Mouse (Mus musculus) embryonic facial prominence, embryonic 14.5 days (tissue): ENCODE data around the gene Map7. TPM values are rescaled to one million over a fixed set of nuclear protein-coding genes. Genes with fewer than 3 reads are reported as not detected.
A peak's percentile ranks its signal among the peaks of the same experiment; 100 is the strongest.

ENCODE experiments used
- ATAC-seq: fragments of 200-750 bp; cut with Nextera tagmentation; 2 replicates; pipeline ENCODE4 v1.8.0; 2017; ENCODE audit warnings: low read depth, moderate number of reproducible peaks, moderate TSS enrichment
- DNase-seq: peaks from one replicate; pipeline ENCODE4 v3.0.0-alpha.2; 2015; ENCODE audit warnings: low spot score
- H3K27ac ChIP-seq: fragments of 300-500 bp; sonication (generic); replicated peaks from 2 replicates; pipeline ENCODE4 v1.5.1; 2014; ENCODE audit warnings: low read depth, mild to moderate bottlenecking, low read length, moderate library complexity
- H3K27me3 ChIP-seq: fragments of 300-500 bp; sonication (generic); replicated peaks from 2 replicates; pipeline ENCODE4 v1.6.1; 2014; ENCODE audit warnings: low read length; ENCODE audit not compliant: control insufficient read depth, insufficient read depth
- H3K36me3 ChIP-seq: fragments of 300-500 bp; sonication (generic); 2 replicates; pipeline ENCODE4 v1.6.1; 2014; ENCODE audit warnings: low read length, mixed read lengths; ENCODE audit not compliant: control insufficient read depth, insufficient read depth
- H3K4me1 ChIP-seq: fragments of 300-500 bp; sonication (generic); 2 replicates; pipeline ENCODE4 v1.6.1; 2014; ENCODE audit warnings: antibody characterized with exemption, low read length; ENCODE audit not compliant: control insufficient read depth, insufficient read depth
- H3K4me2 ChIP-seq: fragments of 300-500 bp; sonication (generic); 2 replicates; pipeline ENCODE4 v1.6.1; 2014; ENCODE audit warnings: low read depth, mild to moderate bottlenecking, low read length, moderate library complexity, mixed read lengths
- H3K4me3 ChIP-seq: fragments of 300-500 bp; sonication (generic); 2 replicates; pipeline ENCODE4 v1.5.1; 2014; ENCODE audit warnings: low read depth, mild to moderate bottlenecking, low read length
- H3K9ac ChIP-seq: fragments of 300-500 bp; sonication (generic); 2 replicates; pipeline ENCODE4 v1.6.1; 2014; ENCODE audit warnings: low read depth, mild to moderate bottlenecking, low read length, moderate library complexity, mixed read lengths
- H3K9me3 ChIP-seq: fragments of 300-500 bp; sonication (generic); 2 replicates; pipeline ENCODE4 v1.6.1; 2016; ENCODE audit warnings: low read length; ENCODE audit not compliant: control insufficient read depth
- WGBS: fragments of 180-500 bp; shearing (Covaris S2); extraction: QIAGEN DNeasy Blood & Tissue Kit; methylation state at CpG from one replicate; pipeline ENCODE4 v1.1.7; 2014; 5-methylcytosine and 5-hydroxymethylcytosine counted together
- polyA plus RNA-seq: library from polyadenylated mRNA; unstranded; fragments of >200 nt; fragmentation: Nextera tagmentation; extraction: Ambion mirVana; gene quantifications from 2 replicates; pipeline ENCODE4 v1.2.1, GENCODE M21; 2014

Map7 gene
- polyA plus RNA-seq, 1 experiment from 2014 or later = 10.0 TPM

GRCm38 (mm10) chr10:20202818-20203217 lies 54.5 kb downstream of the Map7 start:
- Histone ChIP-seq H3K27me3 (no peaks in the 10 kb centered on the region), H3K9me3 (no peaks in the 10 kb centered on the region), H3K4me2 (no peak overlapping the region), H3K4me3 (no peak overlapping the region), H3K36me3 (no peaks in the 10 kb centered on the region), H3K9ac (no peak overlapping the region), H3K4me1 (no peaks in the 10 kb centered on the region), H3K27ac (no peak overlapping the region)
- 64% methylated on average over 6 of the region's 6 CpGs for whole genome bisulfite sequencing
- DNase-seq (no peak), ATAC-seq (no peak)

GRCm38 (mm10) chr10:20203502-20203901 lies 55.2 kb downstream of the Map7 start:
- 92% methylated on average over 6 of the region's 6 CpGs for WGBS
- DNase-seq (no peak), ATAC-seq (no peak)
- Histone ChIP-seq H3K9ac (no peak overlapping the region), H3K4me2 (no peak overlapping the region), H3K27me3 (no peaks in the 10 kb centered on the region), H3K27ac (no peak overlapping the region), H3K36me3 (no peaks in the 10 kb centered on the region), H3K4me1 (no peaks in the 10 kb centered on the region), H3K9me3 (no peaks in the 10 kb centered on the region), H3K4me3 (no peak overlapping the region)

DNA sequence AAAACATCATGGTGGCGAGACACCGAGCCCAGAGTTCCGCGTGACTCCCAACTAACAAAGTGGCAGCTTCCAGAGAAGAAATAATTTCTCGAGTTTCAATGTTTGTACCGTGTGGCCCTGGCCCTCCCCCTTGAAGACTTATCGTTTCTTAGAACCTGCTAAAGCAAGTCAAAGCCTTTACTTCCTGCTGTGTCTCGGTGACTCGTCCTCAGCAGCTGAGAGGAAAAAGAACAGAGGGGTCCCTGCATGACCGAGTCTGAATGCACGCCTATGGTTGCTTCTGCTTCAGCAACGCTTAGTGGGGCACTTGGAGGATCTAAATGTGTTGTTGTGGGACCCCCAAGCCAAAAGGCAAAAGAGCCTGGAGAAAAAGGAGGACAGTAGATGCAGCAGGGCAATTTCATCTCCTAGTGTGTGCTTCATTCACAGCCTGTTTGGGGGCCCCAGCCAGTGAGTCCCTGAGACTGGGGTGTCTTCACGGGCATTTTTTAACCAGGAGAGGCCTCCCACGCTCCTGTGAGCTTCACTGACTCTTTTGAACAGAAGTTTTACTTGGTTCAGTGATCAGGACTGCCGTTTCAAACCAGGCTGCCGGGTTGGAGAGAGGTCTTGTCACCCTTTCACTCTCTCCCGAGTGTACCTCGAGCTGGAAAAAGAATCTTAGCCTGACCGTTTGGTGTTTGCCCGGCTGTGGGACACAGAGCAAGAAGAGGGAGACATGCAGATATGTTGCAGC lies 56.6 kb downstream of the Map7 start:
- Histone ChIP-seq H3K4me3 (no peak overlapping the region), H3K27ac (no peak overlapping the region), H3K27me3 (no peaks in the 10 kb centered on the region), H3K4me1 (no peaks in the 10 kb centered on the region), H3K9me3 (no peaks in the 10 kb centered on the region), H3K4me2 (no peak overlapping the region), H3K36me3 (no peaks in the 10 kb centered on the region), H3K9ac (no peak overlapping the region)
- peak; percentile 27 for DNase-seq
- peak; percentile 62; the same call in 1 of the 2 replicates for ATAC-seq
- WGBS = 42% methylated on average over 20 of the region's 20 CpGs

DNA sequence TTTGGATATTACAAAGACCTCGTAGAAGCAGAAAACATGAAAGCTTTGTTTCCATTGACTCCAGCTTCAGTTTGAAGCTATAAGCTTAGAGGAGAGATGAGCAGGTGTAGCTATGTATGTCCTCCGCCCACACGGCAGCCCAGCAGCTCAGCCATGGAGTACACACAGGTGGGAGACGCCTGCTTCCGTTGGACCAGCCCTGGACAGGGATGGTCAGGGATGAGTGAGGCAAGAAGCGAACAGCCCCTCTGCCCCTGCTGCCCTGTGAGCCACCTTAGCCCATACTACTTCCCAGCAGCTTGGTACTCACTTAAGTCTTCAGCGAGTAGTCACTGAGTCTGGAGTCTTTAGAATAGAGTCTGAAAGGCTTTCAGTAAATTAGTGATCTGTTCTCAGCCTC lies 58.7 kb downstream of the Map7 start:
- no peaks in the 10 kb centered on the region for H3K9me3 ChIP-seq
- H3K36me3 ChIP-seq = no peaks in the 10 kb centered on the region
- H3K9ac ChIP-seq = no peak overlapping the region
- no peak for ATAC-seq
- H3K4me1 ChIP-seq = no peaks in the 10 kb centered on the region
- 82% methylated on average over 7 of the region's 7 CpGs for WGBS
- no peaks in the 10 kb centered on the region for H3K27me3 ChIP-seq
- H3K27ac ChIP-seq = no peak overlapping the region
- H3K4me3 ChIP-seq = no peak overlapping the region
- H3K4me2 ChIP-seq = no peak overlapping the region
- DNase-seq = no peak

DNA sequence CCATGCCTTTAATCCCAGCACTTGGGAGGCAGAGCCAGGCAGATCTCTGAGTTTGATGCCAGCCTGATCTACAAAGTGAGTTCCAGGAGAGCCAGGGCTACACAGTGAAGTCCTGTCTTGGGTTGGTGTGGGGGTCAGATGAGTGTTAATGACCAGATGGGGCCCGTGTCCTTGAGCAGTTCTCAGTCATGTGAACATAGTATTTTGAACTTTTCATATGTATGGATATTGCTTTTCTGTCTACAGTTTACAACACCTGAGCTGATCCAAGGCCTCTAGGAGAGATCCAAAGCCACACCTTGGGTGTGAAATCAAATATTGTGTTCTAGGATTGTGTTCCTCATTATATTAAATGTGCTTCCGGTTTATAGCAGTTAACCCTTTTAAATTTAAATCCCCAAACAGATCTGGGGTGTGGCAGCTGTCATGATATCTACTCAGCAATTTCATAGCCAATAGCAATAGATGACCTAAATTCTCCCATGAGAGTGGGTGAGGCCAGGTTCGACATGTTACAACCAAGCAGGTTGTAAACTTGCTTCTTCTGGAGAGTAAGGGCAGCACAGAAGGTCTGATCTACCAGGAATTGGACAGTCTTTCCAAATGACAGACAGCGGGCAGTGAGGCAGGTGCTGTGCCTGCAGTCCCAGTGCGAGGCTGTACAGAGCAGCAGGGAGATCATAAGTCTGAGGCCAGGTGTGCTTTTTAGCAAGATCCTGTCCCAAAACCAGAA lies 61.5 kb downstream of the Map7 start:
- H3K9ac ChIP-seq = no peak overlapping the region
- DNase-seq (no peak), ATAC-seq (no peak)
- H3K27ac ChIP-seq = no peak overlapping the region
- H3K36me3 ChIP-seq = no peaks in the 10 kb centered on the region
- H3K4me3 ChIP-seq = no peak overlapping the region
- H3K4me1 ChIP-seq = no peaks in the 10 kb centered on the region
- no peak overlapping the region for H3K4me2 ChIP-seq
- WGBS = 86% methylated on average over 5 of the region's 5 CpGs
- no peaks in the 10 kb centered on the region for H3K27me3 ChIP-seq
- H3K9me3 ChIP-seq = no peaks in the 10 kb centered on the region

DNA sequence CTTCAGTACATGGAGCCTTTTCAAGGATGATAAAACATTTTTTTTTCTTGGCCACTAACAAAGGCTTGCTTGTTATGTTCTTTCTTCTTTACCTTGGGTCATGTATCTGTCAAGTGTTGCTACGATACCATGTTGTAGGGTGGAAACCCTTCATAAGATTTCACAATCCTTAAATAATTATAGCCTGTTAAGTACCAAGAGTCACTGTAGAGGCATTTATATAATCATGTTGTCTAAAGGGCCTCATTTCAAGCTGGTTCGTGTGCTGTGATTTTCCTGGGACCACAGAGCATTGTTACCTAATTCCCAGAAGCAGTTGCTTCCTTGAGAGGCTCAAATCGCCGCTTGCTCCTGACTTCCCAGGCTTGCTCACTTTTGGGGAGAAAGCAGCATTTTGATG lies 66.1 kb downstream of the Map7 start:
- H3K27ac ChIP-seq = no peak overlapping the region
- WGBS = 67% methylated on average over 4 of the region's 4 CpGs

GRCm38 (mm10) chr10:20216982-20217381 lies 68.7 kb downstream of the Map7 start:
- H3K4me2 ChIP-seq = no peak overlapping the region
- DNase-seq = no peak
- no peaks in the 10 kb centered on the region for H3K4me1 ChIP-seq
- no peak overlapping the region for H3K27ac ChIP-seq
- WGBS = 77% methylated on average over 6 of the region's 6 CpGs
- H3K9ac ChIP-seq = no peak overlapping the region
- H3K36me3 ChIP-seq = no peaks in the 10 kb centered on the region
- no peak overlapping the region for H3K4me3 ChIP-seq
- H3K9me3 ChIP-seq = no peaks in the 10 kb centered on the region
- ATAC-seq = no peak
- no peaks in the 10 kb centered on the region for H3K27me3 ChIP-seq

More for the DNA sequence above, 66.1 kb downstream of the Map7 start:
- Histone ChIP-seq H3K9me3 (no peaks in the 10 kb centered on the region), H3K4me1 (no peaks in the 10 kb centered on the region), H3K4me2 (no peak overlapping the region), H3K36me3 (no peaks in the 10 kb centered on the region), H3K4me3 (no peak overlapping the region), H3K9ac (no peak overlapping the region), H3K27me3 (no peaks in the 10 kb centered on the region)
- ATAC-seq (0 out of 2 replicates have a peak, but pooled peaks have one; percentile 22), DNase-seq (no peak)

DNA sequence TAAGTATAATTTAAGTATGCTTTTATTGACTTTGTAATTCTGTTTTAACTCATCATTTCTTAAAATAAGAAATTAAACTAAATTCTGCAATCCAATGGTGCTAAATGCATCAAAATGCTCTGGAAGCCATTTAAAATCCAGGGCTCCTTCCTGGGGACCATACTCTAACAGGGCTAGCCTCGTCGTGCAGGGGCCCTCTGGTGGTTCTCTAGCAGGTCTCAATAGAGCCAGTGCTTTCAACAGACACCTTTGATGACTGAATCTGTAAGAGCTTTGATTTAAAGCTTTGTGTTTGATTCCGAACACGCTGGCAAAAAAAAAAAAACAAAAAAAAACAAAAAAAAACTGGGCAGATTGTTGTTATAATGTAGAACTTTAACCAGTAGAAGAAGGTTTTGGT lies 70.6 kb downstream of the Map7 start:
- Histone ChIP-seq H3K9ac (no peak overlapping the region), H3K4me2 (no peak overlapping the region), H3K36me3 (no peaks in the 10 kb centered on the region), H3K27ac (no peak overlapping the region), H3K4me3 (no peak overlapping the region), H3K9me3 (no peaks in the 10 kb centered on the region), H3K27me3 (no peaks in the 10 kb centered on the region), H3K4me1 (no peaks in the 10 kb centered on the region)
- WGBS = 79% methylated on average over 4 of the region's 4 CpGs
- DNase-seq (no peak), ATAC-seq (no peak)

- WGBS = 74% methylated on average over 8 of the region's 8 CpGs
- Histone ChIP-seq H3K9me3 (no peaks in the 10 kb centered on the region), H3K4me1 (no peaks in the 10 kb centered on the region), H3K4me2 (no peak overlapping the region), H3K4me3 (no peak overlapping the region), H3K36me3 (no peaks in the 10 kb centered on the region), H3K27ac (no peak overlapping the region), H3K27me3 (no peaks in the 10 kb centered on the region), H3K9ac (no peak overlapping the region)
- ATAC-seq (no peak), DNase-seq (no peak)
These were observed 71.3 kb downstream of the Map7 start for GRCm38 (mm10) chr10:20219538-20219937.
